ENCODE assay signal across 31 mouse cellular contexts in the genomic region with DNA sequence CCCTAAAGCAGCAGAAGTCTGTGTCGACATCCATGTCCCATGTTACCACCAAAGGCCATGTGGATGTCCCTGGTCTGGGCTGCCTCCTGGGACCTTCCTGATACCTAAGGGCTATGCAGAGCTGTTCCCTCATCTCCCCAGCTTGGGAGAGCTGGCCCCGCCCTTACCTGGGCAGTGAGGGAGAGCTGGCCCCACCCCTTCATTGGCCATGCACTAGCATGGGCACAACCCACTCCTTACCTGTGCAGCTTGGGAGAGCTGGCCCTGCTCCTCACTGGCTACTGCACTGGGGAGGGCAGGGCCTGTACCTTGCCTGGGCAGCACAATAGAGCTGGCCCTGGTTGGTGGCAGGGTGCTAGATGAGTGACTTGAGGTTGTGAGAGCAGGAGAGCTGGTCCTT. TPM values are rescaled to one million over a fixed set of nuclear protein-coding genes. Genes with fewer than 3 reads are reported as not detected.
DNase-seq lines count a peak whose midpoint lies in the region; ATAC-seq and TF ChIP-seq lines count a peak whose summit lies in the region.
"Had no signal": no experiment of that assay in that cellular context is flagged by ENCODE, and none has a peak within 500 bp of the region (broad histone marks: within the 10 kb centered on the region; RNA-seq: fewer than 3 reads in every experiment).

No protein-coding gene starts in this region.

- no peak overlapping the region for H3K27ac ChIP-seq in kidney, embryonic 15.5 days
- no peak overlapping the region for H3K27ac ChIP-seq in embryonic facial prominence, embryonic 15.5 days (replicated peaks)
- H3K27ac ChIP-seq in intestine, postnatal 0 days (ENCODE audit: low read depth, low read length): no peak overlapping the region
- H3K27ac ChIP-seq: heart, embryonic 10.5 days; hindbrain, postnatal 0 days; midbrain, embryonic 15.5 days; neural tube, embryonic 12.5 days had no signal

- no peak overlapping the region for H3K4me2 ChIP-seq in kidney, embryonic 15.5 days
- no peak overlapping the region for H3K4me2 ChIP-seq in embryonic facial prominence, embryonic 15.5 days (replicated peaks)
- H3K4me2 ChIP-seq in intestine, postnatal 0 days (replicated peaks; ENCODE audit: low read depth): no peak overlapping the region
- H3K4me2 ChIP-seq: liver, embryonic 11.5 days; midbrain, embryonic 15.5 days; neural tube, embryonic 12.5 days had no signal

- H3K27me3 ChIP-seq in kidney, embryonic 15.5 days: peaks cover 36% of the 10 kb centered on the region; the same call in 1 of the 2 replicates
- no peaks in the 10 kb centered on the region for H3K27me3 ChIP-seq in embryonic facial prominence, embryonic 15.5 days
- no peaks in the 10 kb centered on the region for H3K27me3 ChIP-seq in intestine, postnatal 0 days (replicated peaks; ENCODE audit: control insufficient read depth, insufficient read depth, low read length)

- TF ChIP-seq CTCF in intestine, postnatal 0 days (IDR thresholded peaks at IDR 0.05; ENCODE audit: low read depth): no peak

- WGBS in kidney, embryonic 15.5 days: 78% methylated on average over 2 of the region's 2 CpGs
- 88% methylated on average over 2 of the region's 2 CpGs for WGBS in embryonic facial prominence, embryonic 15.5 days
- 81% methylated on average over 2 of the region's 2 CpGs for WGBS in intestine, postnatal 0 days

- no peaks in the 10 kb centered on the region for H3K4me1 ChIP-seq in kidney, embryonic 15.5 days
- H3K4me1 ChIP-seq in embryonic facial prominence, embryonic 15.5 days: no peaks in the 10 kb centered on the region
- H3K4me1 ChIP-seq in intestine, postnatal 0 days (replicated peaks; ENCODE audit: control insufficient read depth, insufficient read depth, low read length): no peaks in the 10 kb centered on the region
- H3K4me1 ChIP-seq: heart, embryonic 10.5 days; megakaryocyte, embryonic 14.5 days; midbrain, embryonic 15.5 days; neural tube, embryonic 12.5 days had no signal

- no peaks in the 10 kb centered on the region for H3K36me3 ChIP-seq in kidney, embryonic 15.5 days
- H3K36me3 ChIP-seq in embryonic facial prominence, embryonic 15.5 days: no peaks in the 10 kb centered on the region
- no peaks in the 10 kb centered on the region for H3K36me3 ChIP-seq in intestine, postnatal 0 days (ENCODE audit: control insufficient read depth, insufficient read depth)
- H3K36me3 ChIP-seq: heart, embryonic 10.5 days; midbrain, embryonic 15.5 days; neural tube, embryonic 12.5 days had no signal

- no peaks in the 10 kb centered on the region for H3K9me3 ChIP-seq in kidney, embryonic 15.5 days (replicated peaks)
- H3K9me3 ChIP-seq in embryonic facial prominence, embryonic 15.5 days (replicated peaks): no peaks in the 10 kb centered on the region
- no peaks in the 10 kb centered on the region for H3K9me3 ChIP-seq in intestine, postnatal 0 days (ENCODE audit: control insufficient read depth)
- H3K9me3 ChIP-seq: heart, embryonic 10.5 days; megakaryocyte, embryonic 14.5 days; midbrain, embryonic 15.5 days; neural tube, embryonic 12.5 days had no signal

- H3K9ac ChIP-seq in kidney, embryonic 15.5 days: no peak overlapping the region
- no peak overlapping the region for H3K9ac ChIP-seq in embryonic facial prominence, embryonic 15.5 days
- no peak overlapping the region for H3K9ac ChIP-seq in intestine, postnatal 0 days (ENCODE audit: low read depth, low read length)
- H3K9ac ChIP-seq: midbrain, embryonic 15.5 days; neural tube, embryonic 12.5 days had no signal

- peak; percentile 58; the same call in 1 of the 2 replicates for ATAC-seq in kidney, embryonic 15.5 days (replicated peaks; ENCODE audit: low FRiP score)
- peak; percentile 57 for ATAC-seq in embryonic facial prominence, embryonic 15.5 days (ENCODE audit: insufficient number of reproducible peaks, low FRiP score, low TSS enrichment, low read depth)
- peak; percentile 47; the same call in 1 of the 2 replicates for ATAC-seq in intestine, postnatal 0 days
- ATAC-seq: hindbrain, postnatal 0 days; midbrain, embryonic 15.5 days had no signal

- no peak for DNase-seq in kidney, postnatal 36 days
- DNase-seq in lung, postnatal 36 days: peak; percentile 3
- no peak for DNase-seq in retina, postnatal 1 day
- DNase-seq in left cerebral cortex, postnatal 10 days (ENCODE audit: extremely low spot score in 1 of 2, low spot score in 2 of 2): no peak
- no peak for DNase-seq in c-Kit-positive CD71-positive TER-119-positive erythroid progenitor cells, embryonic 14.5 days (ENCODE audit: low spot score)
- DNase-seq: adrenal gland, postnatal 25 days; cerebellum, adult 9-11 months; kidney, adult 2 months; kidney, postnatal 25 days; left cerebral cortex, postnatal 4 days; right cerebral cortex, postnatal 25 days; spleen, adult 18-20 months; thymus, adult 18-20 months; thymus, postnatal 4 days had no signal

- intact Hi-C loops in left cerebral cortex, postnatal 10 days (cut with DNase I): no loop called here

- no peak overlapping the region for H3K4me3 ChIP-seq in kidney, embryonic 15.5 days (replicated peaks)
- H3K4me3 ChIP-seq in embryonic facial prominence, embryonic 15.5 days (replicated peaks): no peak overlapping the region
- no peak overlapping the region for H3K4me3 ChIP-seq in intestine, postnatal 0 days (ENCODE audit: low read depth, low read length)
- H3K4me3 ChIP-seq: heart, embryonic 10.5 days; megakaryocyte, embryonic 14.5 days; midbrain, embryonic 15.5 days; neural tube, embryonic 12.5 days had no signal

RNA-seq across cellular contexts. Expression of gene Tex13b, which starts 7.9 kb away (rescaled TPM):
- 0.08 and 0.14 TPM in 2 replicates for polyA plus RNA-seq in kidney, embryonic 15.5 days (2015; fragmentation: Nextera tagmentation; extraction: Ambion mirVana)
- 0.12 TPM in 1 of 2 replicates, not detected in the other for polyA plus RNA-seq in embryonic facial prominence, embryonic 15.5 days (2015; fragmentation: Nextera tagmentation; extraction: Ambion mirVana)
- polyA plus RNA-seq in intestine, postnatal 0 days (2015; fragmentation: Nextera tagmentation; extraction: Ambion mirVana): not detected in 2 replicates
- total RNA-seq in left cerebral cortex, postnatal 10 days (2021): not detected
- total RNA-seq: adrenal gland, postnatal 25 days; common myeloid progenitor, adult 5-6 weeks; gastrocnemius, adult 18-20 months; gastrocnemius, postnatal 4 days; hematopoietic stem cell, adult 5-6 weeks; hindbrain, postnatal 0 days; layer of hippocampus, adult 8-10 months; left cerebral cortex, postnatal 4 days had no signal
- polyA plus RNA-seq: brain, embryonic 14.5 days; forebrain, embryonic 11.5 days; heart, embryonic 10.5 days; heart, postnatal 0 days; hindbrain, postnatal 0 days; kidney, adult 2 months; liver, embryonic 11.5 days; midbrain, embryonic 15.5 days; neural tube, embryonic 12.5 days had no signal
